Mouse (Mus musculus) spleen, adult 2 months (tissue): Measurements from ENCODE around the gene Slc12a7. TPM values are rescaled to one million over a fixed set of nuclear protein-coding genes. Genes with fewer than 3 reads are reported as not detected.

Source experiments
- DNase-seq, 2 experiments: peaks; one replicate each; pipeline versions ENCODE4 v3.0.0 to v3.0.0-alpha.2; 2012 to 2021; ENCODE audit warnings: low spot score in 2 of 2, low read depth in 1 of 2
- H3K27ac ChIP-seq: fragments of 200-500 bp; 2 replicates; pipeline ENCODE4 v1.5.1; 2012; ENCODE audit warnings: low read length, inconsistent platforms; ENCODE audit not compliant: insufficient read depth
- H3K27me3 ChIP-seq: fragments of 200-500 bp; 2 replicates; pipeline ENCODE4 v1.6.1; 2012; ENCODE audit warnings: mild to moderate bottlenecking, moderate library complexity, low read length, inconsistent platforms; ENCODE audit not compliant: control insufficient read depth, insufficient read depth
- H3K36me3 ChIP-seq: fragments of 200-500 bp; 2 replicates; pipeline ENCODE4 v1.6.1; 2012; ENCODE audit warnings: mild to moderate bottlenecking, low read length, inconsistent platforms; ENCODE audit not compliant: control insufficient read depth, insufficient read depth
- H3K4me1 ChIP-seq: fragments of 200-500 bp; 2 replicates; pipeline ENCODE4 v1.6.1; 2011; ENCODE audit warnings: inconsistent platforms; ENCODE audit not compliant: control insufficient read depth, insufficient read depth, insufficient read length
- H3K4me3 ChIP-seq: fragments of 200-500 bp; 2 replicates; pipeline ENCODE4 v1.5.1; 2011; ENCODE audit warnings: mild to moderate bottlenecking, inconsistent platforms; ENCODE audit not compliant: insufficient read depth, insufficient read length; ENCODE audit errors: extremely low read depth
- CTCF ChIP-seq: fragments of 200-500 bp; IDR thresholded peaks from 2 replicates; pipeline ENCODE4 v1.5.1; 2011; ENCODE audit warnings: mild to moderate bottlenecking, inconsistent platforms; ENCODE audit not compliant: insufficient read depth, insufficient read length, insufficient replicate concordance; ENCODE audit errors: extremely low read depth
- POLR2A ChIP-seq: fragments of 200-500 bp; IDR thresholded peaks from 2 replicates; pipeline ENCODE4 v1.6.1; 2011; ENCODE audit warnings: low read depth, low read length, inconsistent platforms
- WGBS: fragments of 180-500 bp; shearing (Covaris S2); methylation state at CpG from one replicate; pipeline ENCODE4 v1.1.7; 2018; 5-methylcytosine and 5-hydroxymethylcytosine counted together
- polyA plus RNA-seq: library from polyadenylated mRNA; depleted of rRNA; stranded (reverse); fragments of >200 nt; gene quantifications from 2 replicates; pipeline ENCODE4 v1.2.3, GENCODE M21; 2012; rRNA removed

Gene Slc12a7
- polyA plus RNA-seq, 1 experiment = 56.2 TPM

DNA sequence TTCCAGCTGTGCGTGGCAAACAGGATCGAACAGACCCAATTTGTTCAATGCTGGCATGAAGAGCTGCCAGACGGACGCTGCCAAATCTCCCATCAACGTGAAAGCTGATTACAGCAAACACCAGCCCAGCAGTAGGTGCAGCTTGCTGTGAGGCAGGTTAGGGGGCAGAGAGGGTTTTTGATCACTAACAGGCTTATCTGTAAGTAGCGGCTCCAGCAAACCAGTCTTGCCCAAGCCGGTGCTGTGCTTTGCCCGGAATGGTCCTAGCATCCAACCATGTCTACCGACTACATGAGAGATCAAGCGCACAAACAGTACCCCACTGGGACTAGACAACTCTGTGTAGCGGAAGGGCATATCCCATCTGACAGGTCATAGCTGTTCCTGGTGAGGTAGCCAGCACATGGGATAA is 106.2 kb downstream of the Slc12a7 start:
- H3K36me3 ChIP-seq = no peaks in the 10 kb centered on the region
- H3K27me3 ChIP-seq = no peaks in the 10 kb centered on the region
- H3K27ac ChIP-seq = no peak overlapping the region
- H3K4me1 ChIP-seq = no peaks in the 10 kb centered on the region
- no peak for DNase-seq
- WGBS = 89% methylated on average over 11 of the region's 11 CpGs
- H3K4me3 ChIP-seq = no peak overlapping the region
- TF ChIP-seq CTCF (no peak), POLR2A (no peak)

DNA sequence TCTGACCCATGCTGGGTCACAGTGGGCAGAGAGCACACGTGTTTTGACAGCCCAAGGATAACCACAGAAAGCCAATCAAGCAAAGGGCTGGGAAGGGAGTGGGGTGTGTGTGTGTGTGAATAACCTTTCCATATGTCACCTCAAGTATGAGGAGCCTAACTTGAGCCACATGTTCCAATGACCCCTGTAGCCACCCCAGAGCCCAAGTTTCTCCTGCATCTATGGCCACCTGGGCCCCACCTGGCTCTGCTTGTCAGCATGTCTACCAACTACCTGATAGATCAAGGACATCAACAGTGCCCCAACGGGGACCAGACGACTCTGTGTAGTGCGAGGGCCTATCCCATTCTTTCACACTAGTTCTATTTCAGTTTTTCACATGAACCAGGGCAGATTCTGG is 106.8 kb downstream of the Slc12a7 start:
- H3K27me3 ChIP-seq = no peaks in the 10 kb centered on the region

DNA sequence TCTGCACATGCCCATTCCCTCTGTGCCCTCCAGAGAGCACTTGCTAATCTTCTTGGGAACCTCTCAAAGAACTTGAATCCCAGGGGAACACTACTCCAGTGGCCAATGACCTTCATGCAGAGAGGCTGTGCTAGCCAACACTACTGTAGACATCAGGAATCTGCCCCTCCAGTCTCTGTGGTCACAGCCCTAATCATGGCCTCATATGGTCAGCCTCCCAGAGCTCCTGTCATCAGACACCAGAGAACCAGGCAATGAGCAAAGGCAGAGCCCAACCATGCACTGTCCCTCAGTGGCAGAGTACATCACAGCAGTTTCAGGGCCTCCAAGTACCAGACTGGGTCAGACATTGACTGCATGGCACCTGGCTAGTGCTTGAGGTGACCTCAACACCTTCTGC is 109.8 kb downstream of the Slc12a7 start:
- DNase-seq = no peak
- Histone ChIP-seq H3K4me3 (no peak overlapping the region), H3K36me3 (no peaks in the 10 kb centered on the region), H3K27me3 (peaks cover 6% of the 10 kb centered on the region; the same call in 1 of the 2 replicates), H3K27ac (no peak overlapping the region), H3K4me1 (peaks cover 7% of the 10 kb centered on the region; the same call in 1 of the 2 replicates)
- TF ChIP-seq CTCF (no peak), POLR2A (no peak)

More for the DNA sequence above, 106.8 kb downstream of the Slc12a7 start:
- H3K4me3 ChIP-seq = no peak overlapping the region
- H3K36me3 ChIP-seq = no peaks in the 10 kb centered on the region
- TF ChIP-seq POLR2A (no peak), CTCF (no peak)
- H3K4me1 ChIP-seq = no peaks in the 10 kb centered on the region
- no peak for DNase-seq
- 85% methylated on average over 4 of the region's 4 CpGs for WGBS
- H3K27ac ChIP-seq = no peak overlapping the region

DNA sequence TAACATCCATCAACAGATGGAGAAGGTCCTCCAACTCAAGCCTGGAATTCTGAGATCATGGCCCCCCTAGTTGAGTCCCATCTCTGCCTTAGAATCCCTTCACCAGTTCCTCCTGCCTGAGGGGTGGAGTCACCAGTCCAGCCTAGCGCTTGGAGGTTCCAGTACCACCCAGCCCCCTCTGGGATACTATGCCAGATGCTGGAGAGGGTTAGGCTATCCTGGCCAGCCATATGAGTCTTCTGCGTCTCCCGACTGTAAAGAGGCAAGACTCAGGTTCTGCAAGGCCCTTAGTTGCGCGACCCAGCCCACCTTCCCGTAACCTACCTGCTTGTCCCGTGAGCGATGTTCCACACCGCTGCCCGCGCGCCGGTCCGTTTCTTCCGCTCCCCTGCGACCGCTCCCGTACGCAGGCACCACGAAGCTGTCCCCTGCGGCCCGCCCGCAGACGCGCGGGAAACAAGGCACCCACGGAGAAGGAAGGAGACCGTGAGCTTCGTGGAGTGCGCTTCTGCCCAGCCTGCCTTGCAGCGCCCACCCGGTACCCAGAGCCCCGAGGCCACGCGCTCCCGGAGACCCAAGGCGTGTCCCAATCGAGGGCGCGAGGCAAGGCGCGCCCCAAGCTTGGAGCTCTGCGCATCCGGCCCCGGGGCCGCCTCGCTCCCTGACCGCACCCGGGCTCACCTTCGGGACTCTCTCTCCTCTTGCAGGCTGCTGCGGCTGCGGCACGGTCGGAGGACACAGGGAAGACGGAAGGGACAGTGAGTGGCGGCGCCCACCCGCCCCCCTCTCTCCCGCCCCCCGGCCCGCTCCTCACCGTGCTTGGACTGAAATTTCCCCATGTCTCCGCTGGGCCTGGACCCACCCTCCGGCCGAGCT is 113.9 kb downstream of the Slc12a7 start:
- H3K27me3 ChIP-seq = peaks cover 6% of the 10 kb centered on the region; the same call in 1 of the 2 replicates
- no peaks in the 10 kb centered on the region for H3K36me3 ChIP-seq
- no peak overlapping the region for H3K27ac ChIP-seq
- WGBS = 4% methylated on average over 63 of the region's 65 CpGs
- no peak for DNase-seq
- TF ChIP-seq CTCF = no peak
- no peak for TF ChIP-seq POLR2A
- peak overlapping the region; percentile 54; the same call in 1 of the 2 replicates for H3K4me3 ChIP-seq
- peaks cover 7% of the 10 kb centered on the region; the same call in 1 of the 2 replicates for H3K4me1 ChIP-seq

DNA sequence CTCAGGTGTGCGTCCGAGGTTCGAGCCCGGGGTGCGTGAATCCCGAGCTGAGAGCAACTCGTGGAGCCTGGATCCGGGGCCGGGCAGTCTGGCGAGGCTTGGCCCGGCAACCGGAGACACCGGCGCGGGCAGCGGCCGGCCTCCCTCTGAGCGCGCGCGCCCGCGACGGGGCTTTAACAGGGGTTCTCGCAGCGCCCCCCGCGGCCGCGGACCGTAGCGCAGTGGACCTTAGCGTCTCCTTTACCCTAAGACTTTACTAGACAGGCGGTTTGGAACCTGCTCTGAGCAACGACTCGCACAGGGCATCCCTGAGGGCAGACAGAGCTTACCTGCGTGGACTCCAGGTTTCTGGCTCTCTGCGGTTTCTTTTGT is 114.6 kb downstream of the Slc12a7 start, which contains the start of gene Nkd2:
Gene Nkd2 (minus strand): TSS at position 167 of the 372 bp plus-strand sequence.
- peaks cover 7% of the 10 kb centered on the region; the same call in 1 of the 2 replicates for H3K4me1 ChIP-seq
- peaks cover 6% of the 10 kb centered on the region; the same call in 1 of the 2 replicates for H3K27me3 ChIP-seq
- no peak within 1 kb of the TSS for H3K27ac ChIP-seq
- H3K4me3 ChIP-seq = peak within 1 kb of the TSS; percentile 54; the same call in 1 of the 2 replicates
- no peaks in the 10 kb centered on the region for H3K36me3 ChIP-seq
- TF ChIP-seq CTCF (peak; percentile 36; the same call in 1 of the 2 replicates), POLR2A (no peak)
- WGBS = under 1% methylated on average over 38 of the region's 38 CpGs
- peak in 1 of 2 experiments; percentile 57 for DNase-seq

Other genes with a start within 250 kb of the Slc12a7 start
- gene Slc6a3, start 196.3 kb upstream of the Slc12a7 start, polyA plus RNA-seq = 0.49 and 0.56 TPM in 2 replicates
- gene Clptm1l, start 129.1 kb upstream of the Slc12a7 start, polyA plus RNA-seq = 107 and 112 TPM in 2 replicates
- gene Tert, start 106.2 kb upstream of the Slc12a7 start, polyA plus RNA-seq = 3.4 and 3.9 TPM in 2 replicates
- gene Slc6a18, start 55.1 kb upstream of the Slc12a7 start, polyA plus RNA-seq = 0.42 TPM in 1 of 2 replicates, not detected in the other
- gene Slc6a19, start 28.2 kb upstream of the Slc12a7 start, polyA plus RNA-seq = 0.28 and 0.44 TPM in 2 replicates
- 2.2 and 3.7 TPM in 2 replicates for gene Nkd2, start 114.5 kb downstream of the Slc12a7 start, polyA plus RNA-seq
- 0.49 and 0.62 TPM in 2 replicates for gene Trip13, start 204.7 kb downstream of the Slc12a7 start, polyA plus RNA-seq
- gene Brd9, start 204.7 kb downstream of the Slc12a7 start, polyA plus RNA-seq = 26.6 and 27.8 TPM in 2 replicates
- gene Zdhhc11, start 230.8 kb downstream of the Slc12a7 start, polyA plus RNA-seq = not detected in 2 replicates